Mouse (Mus musculus): Measurements from ENCODE around the gene Olfr106-ps.

Gene Olfr106-ps

GRCm38 (mm10) chr17:37390093-37390492 lies at the start of gene Olfr106-ps:
TSS of gene Olfr106-ps (plus strand) at chr17:37390393.
- DNase-seq: no peak

DNA sequence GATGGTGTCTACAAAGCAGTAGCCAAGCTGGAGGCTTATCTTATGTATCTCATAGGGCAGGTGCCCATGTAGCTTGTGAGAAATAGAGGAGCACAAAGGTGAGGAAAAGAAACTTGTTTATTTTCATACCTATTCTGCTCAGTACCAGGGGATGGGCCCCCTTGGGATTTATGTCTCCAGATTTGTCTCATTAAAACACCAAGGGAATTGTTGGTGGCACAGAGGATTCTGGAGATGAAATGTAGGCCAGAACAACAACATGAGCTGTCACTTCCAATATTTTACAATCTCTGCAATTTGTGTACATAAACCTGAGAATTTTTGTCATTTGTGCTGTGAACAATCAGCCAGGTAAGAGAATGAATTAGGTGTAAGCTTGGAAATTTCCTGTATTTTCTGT lies 30.9 kb upstream of the Olfr106-ps start, which contains the start of gene Olfr104-ps:
Gene Olfr104-ps (plus strand): TSS at position 301 of the 400 bp plus-strand sequence.
- DNase-seq: no peak

- DNase-seq: no peak
Measured at GRCm38 (mm10) chr17:37378733-37379132, 11.5 kb upstream of the Olfr106-ps start, which contains the start of gene Olfr105-ps. TSS of gene Olfr105-ps (plus strand) at chr17:37379033.

- DNase-seq: no peak
Measured at GRCm38 (mm10) chr17:37398926-37399325, 8.7 kb downstream of the Olfr106-ps start, which contains the start of gene Olfr107. TSS of gene Olfr107 (plus strand) at chr17:37399226.

DNA sequence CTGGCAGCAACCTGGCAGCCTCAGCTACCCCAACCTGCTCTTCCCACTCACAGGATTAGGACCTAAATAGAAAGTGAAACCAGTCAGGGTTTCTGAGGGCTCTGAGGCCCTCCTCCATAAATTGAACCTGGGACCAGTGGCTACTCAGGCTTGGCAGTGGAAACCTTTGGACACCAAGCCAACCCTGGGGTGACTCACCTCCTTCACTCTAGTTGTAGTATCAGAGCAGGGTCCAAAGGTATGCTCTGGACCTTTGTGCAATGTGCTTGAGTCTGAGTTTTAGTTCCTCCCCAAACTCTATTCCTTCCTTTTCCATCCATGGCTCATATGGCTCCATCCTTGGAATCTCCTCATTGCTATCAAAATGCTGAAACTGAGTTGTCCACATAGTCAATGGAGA lies 23.2 kb downstream of the Olfr106-ps start:
- no peak for DNase-seq

DNA sequence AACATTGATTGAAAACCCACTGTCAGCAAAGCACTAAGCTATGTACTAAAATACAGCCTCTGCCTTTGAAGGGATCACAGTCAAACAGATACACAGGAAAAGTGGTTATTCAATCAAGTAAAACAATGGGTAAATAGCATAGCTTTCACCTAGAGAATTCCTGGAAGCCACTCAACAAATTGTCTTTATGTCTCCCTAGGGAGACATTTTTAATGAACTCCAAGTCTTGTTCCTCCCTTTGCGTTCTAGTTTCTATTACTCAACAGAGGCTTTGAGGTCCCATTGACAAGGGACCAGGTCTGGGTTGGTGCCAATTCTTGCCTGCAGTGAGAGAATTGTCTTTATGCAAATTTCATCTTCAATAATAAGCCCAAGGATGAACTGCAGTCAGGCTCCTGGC lies 55.0 kb downstream of the Olfr106-ps start, which contains the start of gene Olfr108:
Gene Olfr108 (plus strand): TSS at position 301 of the 400 bp plus-strand sequence.
- DNase-seq: no peak

Data from cerebellum, postnatal 25 days (tissue).